Mouse (Mus musculus): ENCODE measurements around the gene Amph. TPM values are rescaled to one million over a fixed set of nuclear protein-coding genes. Genes with fewer than 3 reads are reported as not detected.

Gene Amph
- polyA plus RNA-seq, 1 experiment from 2014 or later = 103 TPM

- no peak overlapping the region for H3K4me2 ChIP-seq (ENCODE audit: low read depth, low read length)
- 84% methylated on average over 1 of the region's 1 CpGs for WGBS
- H3K4me1 ChIP-seq (ENCODE audit: control insufficient read depth, insufficient read depth, low read length) = no peaks in the 10 kb centered on the region
- no peak for ATAC-seq (ENCODE audit: low read depth)
- H3K9me3 ChIP-seq (ENCODE audit: control insufficient read depth, low read length) = no peaks in the 10 kb centered on the region
- H3K36me3 ChIP-seq (ENCODE audit: control insufficient read depth, insufficient read depth, low read length) = no peaks in the 10 kb centered on the region
- H3K27ac ChIP-seq (ENCODE audit: low read depth, low read length) = no peak overlapping the region
- no peaks in the 10 kb centered on the region for H3K27me3 ChIP-seq (ENCODE audit: control insufficient read depth, insufficient read depth, low read length)
- no peak overlapping the region for H3K4me3 ChIP-seq (ENCODE audit: low read depth, low read length)
- no peak overlapping the region for H3K9ac ChIP-seq (replicated peaks; ENCODE audit: low read depth, low read length)
Measured at GRCm38 (mm10) chr13:19139771-19140170, 191.8 kb downstream of the Amph start.

- no peaks in the 10 kb centered on the region for H3K9me3 ChIP-seq (ENCODE audit: control insufficient read depth, low read length)
- H3K27ac ChIP-seq (ENCODE audit: low read depth, low read length) = no peak overlapping the region
- H3K4me2 ChIP-seq (ENCODE audit: low read depth, low read length) = no peak overlapping the region
- no peaks in the 10 kb centered on the region for H3K4me1 ChIP-seq (ENCODE audit: control insufficient read depth, insufficient read depth, low read length)
- ATAC-seq (ENCODE audit: low read depth) = no peak
- no peak overlapping the region for H3K9ac ChIP-seq (replicated peaks; ENCODE audit: low read depth, low read length)
- 88% methylated on average over 3 of the region's 3 CpGs for WGBS
- no peak overlapping the region for H3K4me3 ChIP-seq (ENCODE audit: low read depth, low read length)
- H3K27me3 ChIP-seq (ENCODE audit: control insufficient read depth, insufficient read depth, low read length) = no peaks in the 10 kb centered on the region
- H3K36me3 ChIP-seq (ENCODE audit: control insufficient read depth, insufficient read depth, low read length) = no peaks in the 10 kb centered on the region
Measured at GRCm38 (mm10) chr13:19143766-19144165, 195.8 kb downstream of the Amph start.

- 95% methylated on average over 3 of the region's 3 CpGs for WGBS
- Histone ChIP-seq H3K4me1 (ENCODE audit: control insufficient read depth, insufficient read depth, low read length) (no peaks in the 10 kb centered on the region), H3K9ac (replicated peaks; ENCODE audit: low read depth, low read length) (no peak overlapping the region), H3K27me3 (ENCODE audit: control insufficient read depth, insufficient read depth, low read length) (no peaks in the 10 kb centered on the region), H3K9me3 (ENCODE audit: control insufficient read depth, low read length) (no peaks in the 10 kb centered on the region), H3K4me2 (ENCODE audit: low read depth, low read length) (no peak overlapping the region), H3K36me3 (ENCODE audit: control insufficient read depth, insufficient read depth, low read length) (0 out of 2 replicates have a peak, but pooled peaks cover 2% of the 10 kb centered on the region), H3K4me3 (ENCODE audit: low read depth, low read length) (no peak overlapping the region), H3K27ac (ENCODE audit: low read depth, low read length) (no peak overlapping the region)
- no peak for ATAC-seq (ENCODE audit: low read depth)
Measured at GRCm38 (mm10) chr13:19147468-19147867, 199.5 kb downstream of the Amph start.

- Histone ChIP-seq H3K4me2 (ENCODE audit: low read depth, low read length) (no peak overlapping the region), H3K4me1 (ENCODE audit: control insufficient read depth, insufficient read depth, low read length) (no peaks in the 10 kb centered on the region), H3K4me3 (ENCODE audit: low read depth, low read length) (no peak overlapping the region), H3K36me3 (ENCODE audit: control insufficient read depth, insufficient read depth, low read length) (0 out of 2 replicates have a peak, but pooled peaks cover 5% of the 10 kb centered on the region), H3K9me3 (ENCODE audit: control insufficient read depth, low read length) (no peaks in the 10 kb centered on the region), H3K9ac (replicated peaks; ENCODE audit: low read depth, low read length) (no peak overlapping the region), H3K27ac (ENCODE audit: low read depth, low read length) (no peak overlapping the region), H3K27me3 (ENCODE audit: control insufficient read depth, insufficient read depth, low read length) (no peaks in the 10 kb centered on the region)
- 0 out of 2 replicates have a peak, but pooled peaks have one; percentile 16 for ATAC-seq (ENCODE audit: low read depth)
- 91% methylated on average over 8 of the region's 8 CpGs for WGBS
Measured at GRCm38 (mm10) chr13:19149574-19149973, 201.6 kb downstream of the Amph start.

- Histone ChIP-seq H3K27me3 (ENCODE audit: control insufficient read depth, insufficient read depth, low read length) (no peaks in the 10 kb centered on the region), H3K4me3 (ENCODE audit: low read depth, low read length) (no peak overlapping the region), H3K4me1 (ENCODE audit: control insufficient read depth, insufficient read depth, low read length) (no peaks in the 10 kb centered on the region), H3K9me3 (ENCODE audit: control insufficient read depth, low read length) (no peaks in the 10 kb centered on the region), H3K36me3 (ENCODE audit: control insufficient read depth, insufficient read depth, low read length) (0 out of 2 replicates have a peak, but pooled peaks cover 5% of the 10 kb centered on the region), H3K4me2 (ENCODE audit: low read depth, low read length) (no peak overlapping the region), H3K27ac (ENCODE audit: low read depth, low read length) (no peak overlapping the region), H3K9ac (replicated peaks; ENCODE audit: low read depth, low read length) (no peak overlapping the region)
- no peak for ATAC-seq (ENCODE audit: low read depth)
- WGBS = 85% methylated on average over 12 of the region's 12 CpGs
Measured at GRCm38 (mm10) chr13:19150438-19151301, 202.7 kb downstream of the Amph start.

GRCm38 (mm10) chr13:19152126-19152525 lies 204.1 kb downstream of the Amph start:
- H3K4me3 ChIP-seq (ENCODE audit: low read depth, low read length) = no peak overlapping the region
- no peaks in the 10 kb centered on the region for H3K9me3 ChIP-seq (ENCODE audit: control insufficient read depth, low read length)
- 95% methylated on average over 3 of the region's 3 CpGs for WGBS
- ATAC-seq (ENCODE audit: low read depth) = no peak
- H3K4me2 ChIP-seq (ENCODE audit: low read depth, low read length) = no peak overlapping the region
- 0 out of 2 replicates have a peak, but pooled peaks cover 5% of the 10 kb centered on the region for H3K36me3 ChIP-seq (ENCODE audit: control insufficient read depth, insufficient read depth, low read length)
- H3K9ac ChIP-seq (replicated peaks; ENCODE audit: low read depth, low read length) = no peak overlapping the region
- H3K27me3 ChIP-seq (ENCODE audit: control insufficient read depth, insufficient read depth, low read length) = no peaks in the 10 kb centered on the region
- no peak overlapping the region for H3K27ac ChIP-seq (ENCODE audit: low read depth, low read length)
- H3K4me1 ChIP-seq (ENCODE audit: control insufficient read depth, insufficient read depth, low read length) = no peaks in the 10 kb centered on the region

GRCm38 (mm10) chr13:19158484-19158883 lies 210.5 kb downstream of the Amph start:
- Histone ChIP-seq H3K27ac (ENCODE audit: low read depth, low read length) (no peak overlapping the region), H3K9ac (replicated peaks; ENCODE audit: low read depth, low read length) (no peak overlapping the region), H3K4me3 (ENCODE audit: low read depth, low read length) (no peak overlapping the region), H3K27me3 (ENCODE audit: control insufficient read depth, insufficient read depth, low read length) (no peaks in the 10 kb centered on the region), H3K4me1 (ENCODE audit: control insufficient read depth, insufficient read depth, low read length) (no peaks in the 10 kb centered on the region), H3K36me3 (ENCODE audit: control insufficient read depth, insufficient read depth, low read length) (no peaks in the 10 kb centered on the region), H3K4me2 (ENCODE audit: low read depth, low read length) (no peak overlapping the region), H3K9me3 (ENCODE audit: control insufficient read depth, low read length) (no peaks in the 10 kb centered on the region)
- ATAC-seq (ENCODE audit: low read depth) = no peak
- WGBS = 33% methylated on average over 4 of the region's 4 CpGs

- Histone ChIP-seq H3K27ac (ENCODE audit: low read depth, low read length) (no peak overlapping the region), H3K27me3 (ENCODE audit: control insufficient read depth, insufficient read depth, low read length) (no peaks in the 10 kb centered on the region), H3K4me3 (ENCODE audit: low read depth, low read length) (no peak overlapping the region), H3K9ac (replicated peaks; ENCODE audit: low read depth, low read length) (no peak overlapping the region), H3K4me1 (ENCODE audit: control insufficient read depth, insufficient read depth, low read length) (no peaks in the 10 kb centered on the region), H3K4me2 (ENCODE audit: low read depth, low read length) (no peak overlapping the region), H3K9me3 (ENCODE audit: control insufficient read depth, low read length) (no peaks in the 10 kb centered on the region), H3K36me3 (ENCODE audit: control insufficient read depth, insufficient read depth, low read length) (no peaks in the 10 kb centered on the region)
- 66% methylated on average over 7 of the region's 7 CpGs for WGBS
- ATAC-seq (ENCODE audit: low read depth) = no peak
Measured at GRCm38 (mm10) chr13:19160616-19161015, 212.6 kb downstream of the Amph start.

- no peaks in the 10 kb centered on the region for H3K27me3 ChIP-seq (ENCODE audit: control insufficient read depth, insufficient read depth, low read length)
- H3K36me3 ChIP-seq (ENCODE audit: control insufficient read depth, insufficient read depth, low read length) = no peaks in the 10 kb centered on the region
- no peak overlapping the region for H3K4me3 ChIP-seq (ENCODE audit: low read depth, low read length)
- H3K9me3 ChIP-seq (ENCODE audit: control insufficient read depth, low read length) = no peaks in the 10 kb centered on the region
- H3K9ac ChIP-seq (replicated peaks; ENCODE audit: low read depth, low read length) = no peak overlapping the region
- H3K4me1 ChIP-seq (ENCODE audit: control insufficient read depth, insufficient read depth, low read length) = no peaks in the 10 kb centered on the region
- H3K4me2 ChIP-seq (ENCODE audit: low read depth, low read length) = no peak overlapping the region
- 65% methylated on average over 7 of the region's 7 CpGs for WGBS
- peak; percentile 13; the same call in 1 of the 2 replicates for ATAC-seq (ENCODE audit: low read depth)
- H3K27ac ChIP-seq (ENCODE audit: low read depth, low read length) = no peak overlapping the region
Measured at GRCm38 (mm10) chr13:19161111-19161510, 213.1 kb downstream of the Amph start.
